Mouse (Mus musculus): ENCODE results near the gene Srl. TPM values are rescaled to one million over a fixed set of nuclear protein-coding genes. Genes with fewer than 3 reads are reported as not detected.

The Srl gene
- 10.5 and 13.8 TPM in 2 replicates for polyA plus RNA-seq (2014; fragmentation: Nextera tagmentation; extraction: Ambion mirVana)

- 0 out of 2 replicates have a peak, but pooled peaks cover 4% of the 10 kb centered on the region for H3K4me1 ChIP-seq (ENCODE audit: control insufficient read depth, insufficient read depth, low read length)
- no peaks in the 10 kb centered on the region; the same call in 1 of the 2 replicates for H3K9me3 ChIP-seq (ENCODE audit: control insufficient read depth, low read depth, low read length)
- peaks cover 11% of the 10 kb centered on the region for H3K36me3 ChIP-seq (ENCODE audit: control insufficient read depth, insufficient read depth, low read length)
- ATAC-seq (ENCODE audit: insufficient number of reproducible peaks, insufficient read depth, low FRiP score, low read depth): peak; percentile 96
- H3K4me3 ChIP-seq (ENCODE audit: low read depth, low read length): peak within 1 kb of the TSS; percentile 45
- under 1% methylated on average over 43 of the region's 43 CpGs for WGBS
- H3K9ac ChIP-seq (replicated peaks; ENCODE audit: low read depth, low read length): peak within 1 kb of the TSS; percentile 50
- peak within 1 kb of the TSS; percentile 48 for H3K4me2 ChIP-seq (replicated peaks; ENCODE audit: low read depth, low read length)
- H3K27ac ChIP-seq (ENCODE audit: low read length): peak within 1 kb of the TSS; percentile 15; the same call in 1 of the 2 replicates
- H3K27me3 ChIP-seq (ENCODE audit: control insufficient read depth, insufficient read depth, low read length): no peaks in the 10 kb centered on the region
These were observed at the start of gene Srl for GRCm38 (mm10) chr16:4541501-4542198. Gene Srl (minus strand): TSS chr16:4541816.

- peaks cover 4% of the 10 kb centered on the region; the same call in 1 of the 2 replicates for H3K36me3 ChIP-seq (ENCODE audit: control insufficient read depth, insufficient read depth, low read length)
- H3K4me3 ChIP-seq (ENCODE audit: low read depth, low read length): no peak overlapping the region
- no peaks in the 10 kb centered on the region for H3K9me3 ChIP-seq (ENCODE audit: control insufficient read depth, low read depth, low read length)
- H3K4me2 ChIP-seq (replicated peaks; ENCODE audit: low read depth, low read length): no peak overlapping the region
- peaks cover 32% of the 10 kb centered on the region for H3K4me1 ChIP-seq (ENCODE audit: control insufficient read depth, insufficient read depth, low read length)
- H3K27me3 ChIP-seq (ENCODE audit: control insufficient read depth, insufficient read depth, low read length): no peaks in the 10 kb centered on the region
- H3K9ac ChIP-seq (replicated peaks; ENCODE audit: low read depth, low read length): no peak overlapping the region
- no peak for ATAC-seq (ENCODE audit: insufficient number of reproducible peaks, insufficient read depth, low FRiP score, low read depth)
- 97% methylated on average over 9 of the region's 9 CpGs for whole genome bisulfite sequencing
- no peak overlapping the region for H3K27ac ChIP-seq (ENCODE audit: low read length)
These were observed 48.6 kb upstream of the Srl start for GRCm38 (mm10) chr16:4590236-4590635.

- no peak for ATAC-seq (ENCODE audit: insufficient number of reproducible peaks, insufficient read depth, low FRiP score, low read depth)
- H3K9ac ChIP-seq (replicated peaks; ENCODE audit: low read depth, low read length): 0 out of 2 replicates have a peak overlapping the region, but pooled peaks have one; percentile 25
- 52% methylated on average over 5 of the region's 5 CpGs for WGBS
These were observed 46.0 kb upstream of the Srl start for GRCm38 (mm10) chr16:4587516-4588210.

GRCm38 (mm10) chr16:4586531-4587123 lies 45.0 kb upstream of the Srl start:
- 0 out of 2 replicates have a peak overlapping the region, but pooled peaks have one; percentile 25 for H3K9ac ChIP-seq (replicated peaks; ENCODE audit: low read depth, low read length)
- peak overlapping the region; percentile 93 for H3K27ac ChIP-seq (ENCODE audit: low read length)
- H3K27me3 ChIP-seq (ENCODE audit: control insufficient read depth, insufficient read depth, low read length): no peaks in the 10 kb centered on the region
- H3K9me3 ChIP-seq (ENCODE audit: control insufficient read depth, low read depth, low read length): no peaks in the 10 kb centered on the region
- peak overlapping the region; percentile 64 for H3K4me2 ChIP-seq (replicated peaks; ENCODE audit: low read depth, low read length)
- peak; percentile 99 for ATAC-seq (ENCODE audit: insufficient number of reproducible peaks, insufficient read depth, low FRiP score, low read depth)
- under 1% methylated on average over 43 of the region's 43 CpGs for WGBS
- H3K36me3 ChIP-seq (ENCODE audit: control insufficient read depth, insufficient read depth, low read length): peaks cover 4% of the 10 kb centered on the region; the same call in 1 of the 2 replicates
- peaks cover 15% of the 10 kb centered on the region for H3K4me1 ChIP-seq (ENCODE audit: control insufficient read depth, insufficient read depth, low read length)
- peak overlapping the region; percentile 33 for H3K4me3 ChIP-seq (ENCODE audit: low read depth, low read length)

More at GRCm38 (mm10) chr16:4587516-4588210, 46.0 kb upstream of the Srl start:
- H3K4me2 ChIP-seq (replicated peaks; ENCODE audit: low read depth, low read length): no peak overlapping the region; the same call in 1 of the 2 replicates
- H3K9me3 ChIP-seq (ENCODE audit: control insufficient read depth, low read depth, low read length): no peaks in the 10 kb centered on the region
- no peaks in the 10 kb centered on the region for H3K27me3 ChIP-seq (ENCODE audit: control insufficient read depth, insufficient read depth, low read length)
- H3K27ac ChIP-seq (ENCODE audit: low read length): peak overlapping the region; percentile 93
- no peak overlapping the region for H3K4me3 ChIP-seq (ENCODE audit: low read depth, low read length)
- peaks cover 4% of the 10 kb centered on the region; the same call in 1 of the 2 replicates for H3K36me3 ChIP-seq (ENCODE audit: control insufficient read depth, insufficient read depth, low read length)
- peaks cover 22% of the 10 kb centered on the region for H3K4me1 ChIP-seq (ENCODE audit: control insufficient read depth, insufficient read depth, low read length)

- H3K27ac ChIP-seq (ENCODE audit: low read length): peak overlapping the region; percentile 90
- ATAC-seq (ENCODE audit: insufficient number of reproducible peaks, insufficient read depth, low FRiP score, low read depth): peak; percentile 16; the same call in 1 of the 2 replicates
- peaks cover 4% of the 10 kb centered on the region; the same call in 1 of the 2 replicates for H3K36me3 ChIP-seq (ENCODE audit: control insufficient read depth, insufficient read depth, low read length)
- peak overlapping the region; percentile 64 for H3K4me2 ChIP-seq (replicated peaks; ENCODE audit: low read depth, low read length)
- H3K4me3 ChIP-seq (ENCODE audit: low read depth, low read length): peak overlapping the region; percentile 33
- H3K27me3 ChIP-seq (ENCODE audit: control insufficient read depth, insufficient read depth, low read length): no peaks in the 10 kb centered on the region
- H3K9me3 ChIP-seq (ENCODE audit: control insufficient read depth, low read depth, low read length): no peaks in the 10 kb centered on the region
- H3K9ac ChIP-seq (replicated peaks; ENCODE audit: low read depth, low read length): 0 out of 2 replicates have a peak overlapping the region, but pooled peaks have one; percentile 21
- H3K4me1 ChIP-seq (ENCODE audit: control insufficient read depth, insufficient read depth, low read length): peaks cover 15% of the 10 kb centered on the region
- WGBS: 8% methylated on average over 14 of the region's 14 CpGs
These were observed 44.3 kb upstream of the Srl start for GRCm38 (mm10) chr16:4585642-4586530.

- H3K9me3 ChIP-seq (ENCODE audit: control insufficient read depth, low read depth, low read length): no peaks in the 10 kb centered on the region
- WGBS: 80% methylated on average over 5 of the region's 5 CpGs
- H3K27ac ChIP-seq (ENCODE audit: low read length): no peak overlapping the region
- H3K4me1 ChIP-seq (ENCODE audit: control insufficient read depth, insufficient read depth, low read length): peaks cover 15% of the 10 kb centered on the region
- H3K4me3 ChIP-seq (ENCODE audit: low read depth, low read length): no peak overlapping the region
- H3K36me3 ChIP-seq (ENCODE audit: control insufficient read depth, insufficient read depth, low read length): no peaks in the 10 kb centered on the region
- no peak overlapping the region for H3K9ac ChIP-seq (replicated peaks; ENCODE audit: low read depth, low read length)
- no peak overlapping the region for H3K4me2 ChIP-seq (replicated peaks; ENCODE audit: low read depth, low read length)
- ATAC-seq (ENCODE audit: insufficient number of reproducible peaks, insufficient read depth, low FRiP score, low read depth): no peak
- H3K27me3 ChIP-seq (ENCODE audit: control insufficient read depth, insufficient read depth, low read length): no peaks in the 10 kb centered on the region
These were observed 42.8 kb upstream of the Srl start for GRCm38 (mm10) chr16:4584438-4584837.

GRCm38 (mm10) chr16:4583807-4584206 lies 42.2 kb upstream of the Srl start:
- Histone ChIP-seq H3K4me1 (ENCODE audit: control insufficient read depth, insufficient read depth, low read length) (peaks cover 15% of the 10 kb centered on the region), H3K9me3 (ENCODE audit: control insufficient read depth, low read depth, low read length) (no peaks in the 10 kb centered on the region), H3K4me2 (replicated peaks; ENCODE audit: low read depth, low read length) (no peak overlapping the region), H3K27ac (ENCODE audit: low read length) (no peak overlapping the region), H3K9ac (replicated peaks; ENCODE audit: low read depth, low read length) (no peak overlapping the region), H3K36me3 (ENCODE audit: control insufficient read depth, insufficient read depth, low read length) (no peaks in the 10 kb centered on the region), H3K4me3 (ENCODE audit: low read depth, low read length) (no peak overlapping the region), H3K27me3 (ENCODE audit: control insufficient read depth, insufficient read depth, low read length) (no peaks in the 10 kb centered on the region)
- WGBS: 84% methylated on average over 3 of the region's 3 CpGs
- ATAC-seq (ENCODE audit: insufficient number of reproducible peaks, insufficient read depth, low FRiP score, low read depth): no peak
